ENCODE assay signal across 18 mouse cellular contexts in genomic region chr13:103391396-103391795, GRCm38 (mm10). TPM values are rescaled to one million over a fixed set of nuclear protein-coding genes. Genes with fewer than 3 reads are reported as not detected.
DNase-seq lines count a peak whose midpoint lies in the region; ATAC-seq lines count a peak whose summit lies in the region.
"Had no signal": no experiment of that assay in that cellular context is flagged by ENCODE, and none has a peak within 500 bp of the region (broad histone marks: within the 10 kb centered on the region; RNA-seq: fewer than 3 reads in every experiment).

No protein-coding gene starts in this region.

- DNase-seq in adrenal gland, adult 2 months = peak; percentile 58
- no peak for DNase-seq in adrenal gland, postnatal 4 days (ENCODE audit: low spot score in 2 of 2)
- peak; percentile 43 to 68 for DNase-seq in heart, adult 18-20 months
- DNase-seq in heart, postnatal 4 days = no peak
- DNase-seq in ovary, postnatal 14 days (ENCODE audit: low spot score) = peak; percentile 7
- no peak for DNase-seq in ovary, postnatal 36 days (ENCODE audit: low spot score)
- DNase-seq: cerebellum, adult 9-10 months; cerebellum, postnatal 36 days; kidney, adult 18-20 months; kidney, postnatal 36 days; lung, embryonic 14.5 days; lung, postnatal 14 days; right cerebral cortex, postnatal 25 days; spleen, adult 18-20 months; thymus, postnatal 14 days had no signal

- no peak for ATAC-seq in megakaryocyte progenitor cell, adult 5-6 weeks (replicated peaks; ENCODE audit: poor library complexity)
- ATAC-seq: forebrain, embryonic 15.5 days; hindbrain, embryonic 16.5 days had no signal

RNA-seq across cellular contexts. Expression of gene Mast4, which starts 57.1 kb away (rescaled TPM):
- total RNA-seq in adrenal gland, adult 2 months (2021) = 10 to 100 TPM; 66.8 to 88.8 TPM
- polyA plus RNA-seq in adrenal gland, adult 2 months (2012; rRNA removed) = 37.1 and 40.6 TPM in 2 replicates
- total RNA-seq in adrenal gland, postnatal 4 days (2021) = 10 to 100 TPM; 75.3 to 80.7 TPM
- total RNA-seq in heart, adult 18-20 months (2021) = 10 to 100 TPM; 21.4 to 30.3 TPM
- total RNA-seq in heart, postnatal 4 days (2021) = 10 to 100 TPM; 80.4 to 89.0 TPM
- total RNA-seq in megakaryocyte progenitor cell, adult 5-6 weeks (2015) = 5.5 and 7.7 TPM in 2 replicates
- 1.1 and 2.8 TPM in 2 replicates for total RNA-seq in megakaryocyte progenitor cell, adult 5-6 weeks (2017)

Comparison
In these comparisons a context has a peak if more than half of its experiments do, and no peak if none do; other contexts are left out.
1. DNase-seq: peak in adrenal gland, adult 2 months (single experiment), heart, adult 18-20 months (2 of 2) and ovary, postnatal 14 days (single experiment); none in adrenal gland, postnatal 4 days (0 of 2), heart, postnatal 4 days (single experiment) and ovary, postnatal 36 days (single experiment).